Mouse (Mus musculus) cortical plate, adult 2 months (tissue): ENCODE measurements around the gene Rarres2.

Experiments used
- CTCF ChIP-seq: fragments of 200-500 bp; IDR thresholded peaks from 2 replicates; pipeline ENCODE4 v1.5.1; 2011; ENCODE audit warnings: mild to moderate bottlenecking, control low read depth, low read length; ENCODE audit not compliant: insufficient read depth; ENCODE audit errors: extremely low read depth
- POLR2A ChIP-seq: fragments of 200-500 bp; IDR thresholded peaks from 2 replicates; pipeline ENCODE4 v1.6.1; 2011; ENCODE audit warnings: mild to moderate bottlenecking, low read length, control low read depth; ENCODE audit not compliant: insufficient read depth; ENCODE audit errors: extremely low read depth

DNA sequence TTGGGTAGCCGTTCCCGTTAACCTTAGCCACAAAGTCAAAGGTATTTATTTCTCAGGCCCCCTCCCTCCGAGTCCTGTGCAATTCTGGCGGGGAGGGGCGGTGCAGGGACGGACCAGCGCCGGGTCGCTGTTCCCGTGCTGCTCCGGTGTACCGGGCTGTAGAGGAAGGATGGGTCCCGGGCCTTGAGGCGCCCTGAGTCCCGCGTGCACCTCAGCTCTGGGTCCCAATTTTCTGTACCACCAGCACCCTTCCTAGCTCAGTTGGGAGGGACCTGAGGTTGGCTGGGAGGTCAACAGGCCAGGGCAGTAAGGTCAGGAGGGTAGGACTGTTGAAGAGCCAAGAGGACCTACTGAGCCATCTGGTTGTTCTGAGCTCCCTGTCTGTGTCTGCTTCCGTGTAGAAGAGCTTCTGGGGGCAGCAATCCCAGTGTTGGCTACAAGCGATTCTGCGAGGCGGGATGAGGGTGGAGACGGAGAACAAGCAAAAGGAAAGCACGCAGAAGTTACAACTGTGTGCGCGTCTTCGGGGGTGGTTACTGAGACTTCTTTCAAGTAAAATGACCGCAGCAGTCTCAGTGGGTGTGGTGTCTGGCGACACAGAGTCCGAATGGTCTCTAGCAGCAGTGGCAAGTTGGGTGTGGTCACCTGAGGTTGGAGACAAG is 29.6 kb upstream of the Rarres2 start:
- peak; percentile 49; the same call in 1 of the 2 replicates for TF ChIP-seq POLR2A
- no peak for TF ChIP-seq CTCF
